Mouse (Mus musculus) forebrain, embryonic 14.5 days (tissue): ENCODE results near the gene Ppp5c. TPM values are rescaled to one million over a fixed set of nuclear protein-coding genes. Genes with fewer than 3 reads are reported as not detected.

Source experiments
- ATAC-seq: fragments of 200-750 bp; cut with Nextera tagmentation; 2 replicates; pipeline ENCODE4 v1.8.0; 2017; ENCODE audit warnings: mild to moderate bottlenecking, moderate library complexity
- DNase-seq: peaks from one replicate; pipeline ENCODE4 v3.0.0-alpha.2; 2015; ENCODE audit warnings: low spot score
- H3K27ac ChIP-seq: fragments of 300-500 bp; sonication (generic); 2 replicates; pipeline ENCODE4 v1.5.1; 2014; ENCODE audit warnings: low read depth, mild to moderate bottlenecking, control low read depth, low read length, moderate library complexity
- H3K27me3 ChIP-seq: fragments of 300-500 bp; sonication (generic); replicated peaks from 2 replicates; pipeline ENCODE4 v1.6.1; 2014; ENCODE audit warnings: low read length, control low read depth, mixed read lengths; ENCODE audit not compliant: control insufficient read depth, insufficient read depth
- H3K36me3 ChIP-seq: fragments of 300-500 bp; sonication (generic); 2 replicates; pipeline ENCODE4 v1.6.1; 2014; ENCODE audit warnings: low read length, control low read depth; ENCODE audit not compliant: control insufficient read depth, insufficient read depth
- H3K4me1 ChIP-seq: fragments of 300-500 bp; sonication (generic); 2 replicates; pipeline ENCODE4 v1.6.1; 2014; ENCODE audit warnings: antibody characterized with exemption, low read length, control low read depth; ENCODE audit not compliant: control insufficient read depth, insufficient read depth
- H3K4me2 ChIP-seq: fragments of 300-500 bp; sonication (generic); 2 replicates; pipeline ENCODE4 v1.6.1; 2014; ENCODE audit warnings: mild to moderate bottlenecking, control low read depth, low read length
- H3K4me3 ChIP-seq: fragments of 300-500 bp; sonication (generic); 2 replicates; pipeline ENCODE4 v1.5.1; 2014; ENCODE audit warnings: low read depth, low read length, control low read depth
- H3K9ac ChIP-seq: fragments of 300-500 bp; sonication (generic); 2 replicates; pipeline ENCODE4 v1.6.1; 2014; ENCODE audit warnings: mild to moderate bottlenecking, low read length, control low read depth, moderate library complexity
- H3K9me3 ChIP-seq: fragments of 300-500 bp; sonication (generic); replicated peaks from 2 replicates; pipeline ENCODE4 v1.6.1; 2016; ENCODE audit warnings: low read length, control low read depth, mixed read lengths; ENCODE audit not compliant: control insufficient read depth
- WGBS: fragments of 180-500 bp; shearing (Covaris S2); extraction: QIAGEN DNeasy Blood & Tissue Kit; methylation state at CpG from one replicate; pipeline ENCODE4 v1.1.7; 2014; 5-methylcytosine and 5-hydroxymethylcytosine counted together
- polyA plus RNA-seq: library from polyadenylated mRNA; unstranded; fragments of >200 nt; fragmentation: Nextera tagmentation; extraction: Ambion mirVana; gene quantifications from 2 replicates; pipeline ENCODE4 v1.2.1, GENCODE M21; 2014

The Ppp5c gene
- polyA plus RNA-seq, 1 experiment from 2014 or later = 112 TPM

DNA sequence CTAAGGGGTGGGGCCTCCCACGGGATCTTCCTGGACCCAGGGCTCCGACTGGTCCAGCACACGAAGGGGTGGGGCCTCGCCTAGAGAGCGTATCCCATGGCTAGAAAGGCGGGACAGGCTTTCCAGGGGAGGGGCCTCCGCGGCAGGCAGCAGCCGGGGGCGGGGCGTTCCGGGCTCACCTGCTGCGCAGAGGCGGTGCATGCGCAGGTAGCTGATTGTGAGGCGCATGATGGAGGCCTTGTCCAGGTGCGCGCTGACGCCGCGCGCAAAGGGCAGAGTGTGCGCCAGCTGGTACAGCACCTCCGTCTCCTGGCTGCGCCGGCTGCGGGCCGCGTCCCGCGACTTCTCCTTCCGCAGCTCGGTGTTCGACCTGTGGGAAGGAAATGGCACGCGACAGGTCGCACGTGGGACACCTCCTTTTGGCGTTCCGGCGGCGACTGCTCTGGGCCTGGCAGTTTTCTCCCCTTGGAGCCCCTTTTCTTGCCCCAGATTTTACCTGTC is 28.4 kb upstream of the Ppp5c start:
- H3K9me3 ChIP-seq = no peaks in the 10 kb centered on the region
- peak overlapping the region; percentile 80 for H3K27ac ChIP-seq
- peak; percentile 90 for DNase-seq
- H3K27me3 ChIP-seq = no peaks in the 10 kb centered on the region
- peaks cover 39% of the 10 kb centered on the region for H3K4me1 ChIP-seq
- no peaks in the 10 kb centered on the region for H3K36me3 ChIP-seq
- ATAC-seq = peak; percentile 80
- H3K4me3 ChIP-seq = peak overlapping the region; percentile 45
- H3K4me2 ChIP-seq = peak overlapping the region; percentile 87
- under 1% methylated on average over 32 of the region's 42 CpGs for WGBS
- peak overlapping the region; percentile 53; the same call in 1 of the 2 replicates for H3K9ac ChIP-seq

DNA sequence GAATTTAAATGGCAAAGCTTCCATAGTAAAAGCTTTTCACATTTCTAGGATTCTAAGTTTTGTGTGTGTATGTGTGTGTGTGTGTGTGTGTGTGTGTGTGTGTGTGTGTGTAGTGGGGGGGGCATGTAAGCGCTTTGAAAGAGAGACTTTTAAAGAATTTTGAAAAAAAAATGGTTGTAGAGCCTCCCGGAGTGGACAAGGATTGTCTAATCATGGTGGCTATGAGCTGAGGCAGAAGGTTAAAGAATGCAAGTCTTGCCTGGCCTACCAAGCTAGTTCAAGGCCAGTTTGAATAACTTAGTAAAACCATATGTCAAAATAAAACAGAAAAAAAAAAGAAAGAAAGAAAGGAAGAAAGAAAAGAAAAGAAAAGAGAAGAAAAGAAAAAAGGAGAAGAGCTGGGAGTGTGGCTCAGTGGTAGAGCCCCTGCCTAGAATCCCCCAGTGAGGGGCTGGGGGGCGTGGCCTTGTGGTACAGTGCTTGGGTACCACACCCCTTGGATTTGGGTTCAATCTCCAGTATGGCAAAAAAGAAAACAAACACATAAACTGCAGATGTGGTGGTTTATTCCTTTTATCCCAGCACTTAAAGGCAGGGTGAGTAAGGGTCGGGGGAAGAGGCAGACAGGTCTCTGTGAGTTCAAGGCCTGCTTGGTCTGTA is 27.7 kb upstream of the Ppp5c start:
- Histone ChIP-seq H3K27me3 (no peaks in the 10 kb centered on the region), H3K4me3 (peak overlapping the region; percentile 45), H3K36me3 (no peaks in the 10 kb centered on the region), H3K9me3 (no peaks in the 10 kb centered on the region), H3K9ac (no peak overlapping the region), H3K4me2 (peak overlapping the region; percentile 87), H3K4me1 (peaks cover 32% of the 10 kb centered on the region), H3K27ac (no peak overlapping the region)
- WGBS = 86% methylated on average over 4 of the region's 4 CpGs
- DNase-seq = no peak
- ATAC-seq = no peak

DNA sequence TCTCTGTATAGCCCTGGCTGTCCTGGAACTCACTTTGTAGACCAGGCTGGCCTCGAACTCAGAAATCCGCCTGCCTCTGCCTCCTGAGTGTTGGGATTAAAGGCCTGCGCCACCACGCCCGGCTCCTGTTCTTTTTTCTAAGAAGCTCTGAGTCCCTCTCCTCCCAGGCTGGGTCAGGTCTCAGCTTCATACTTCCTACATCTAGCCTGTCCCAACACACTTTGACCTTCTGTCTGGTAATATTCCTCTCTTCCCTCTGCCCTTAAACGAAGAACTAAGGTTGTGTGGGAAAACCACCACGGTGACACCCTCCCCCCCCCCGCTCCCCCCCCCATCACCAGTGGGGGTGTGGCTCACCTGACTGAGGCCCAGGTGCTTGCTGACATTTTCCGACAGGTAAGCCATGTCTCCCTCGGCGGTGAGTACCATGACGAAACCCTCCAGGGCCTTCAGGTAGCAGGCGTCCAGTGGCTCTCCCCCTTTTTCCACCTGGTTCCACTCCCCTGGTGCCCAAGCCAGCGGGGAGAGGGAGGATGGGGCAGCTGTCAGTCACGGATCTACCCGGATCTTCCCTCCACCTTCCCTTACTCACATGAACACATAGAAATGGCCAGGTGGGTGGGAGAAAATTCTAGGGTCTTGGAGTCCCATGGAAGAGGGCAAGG is 26.7 kb upstream of the Ppp5c start:
- WGBS = 92% methylated on average over 14 of the region's 16 CpGs
- H3K4me3 ChIP-seq = no peak overlapping the region
- H3K4me1 ChIP-seq = peaks cover 23% of the 10 kb centered on the region
- DNase-seq (no peak), ATAC-seq (no peak)
- H3K4me2 ChIP-seq = no peak overlapping the region
- H3K9ac ChIP-seq = no peak overlapping the region
- H3K36me3 ChIP-seq = no peaks in the 10 kb centered on the region
- H3K27me3 ChIP-seq = no peaks in the 10 kb centered on the region
- H3K9me3 ChIP-seq = no peaks in the 10 kb centered on the region
- no peak overlapping the region for H3K27ac ChIP-seq

DNA sequence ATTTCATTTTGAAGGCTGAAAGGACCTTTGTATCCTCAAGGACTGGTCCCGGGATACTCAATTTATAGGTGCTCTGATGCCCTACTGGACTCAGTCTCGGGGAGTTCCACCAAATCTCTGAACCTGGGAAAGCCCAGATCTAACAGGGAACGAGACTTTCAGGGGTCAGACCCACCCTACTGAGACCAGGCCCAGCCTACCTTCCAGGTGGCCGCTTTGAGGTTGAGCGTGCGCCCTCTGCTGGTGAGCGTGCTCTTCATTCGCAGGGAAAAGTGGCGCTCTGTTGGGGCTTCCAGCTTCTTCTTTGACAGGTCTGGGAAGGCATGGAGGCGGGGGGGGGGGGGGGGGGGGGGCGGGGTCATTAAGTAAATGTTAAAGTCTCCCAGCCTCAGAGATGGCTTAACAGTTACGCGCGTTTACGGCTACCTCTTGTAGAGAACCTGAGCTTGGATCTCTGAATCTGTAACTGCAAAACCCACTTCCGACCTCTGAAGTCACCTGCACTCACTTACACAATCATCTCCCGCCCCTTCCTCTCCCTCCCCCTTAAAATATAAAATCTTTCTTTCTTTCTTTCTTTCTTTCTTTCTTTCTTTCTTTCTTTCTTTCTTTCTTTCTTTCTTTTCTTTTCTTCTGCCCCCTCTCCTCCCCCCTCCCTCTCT is 23.3 kb upstream of the Ppp5c start:
- no peaks in the 10 kb centered on the region for H3K9me3 ChIP-seq
- H3K27me3 ChIP-seq = no peaks in the 10 kb centered on the region
- ATAC-seq (0 out of 2 replicates have a peak, but pooled peaks have one; percentile 17), DNase-seq (peak; percentile 75)
- H3K9ac ChIP-seq = no peak overlapping the region
- WGBS = 10% methylated on average over 15 of the region's 17 CpGs
- H3K4me1 ChIP-seq = no peaks in the 10 kb centered on the region
- H3K27ac ChIP-seq = no peak overlapping the region
- no peak overlapping the region for H3K4me3 ChIP-seq
- 0 out of 2 replicates have a peak, but pooled peaks cover 3% of the 10 kb centered on the region for H3K36me3 ChIP-seq
- H3K4me2 ChIP-seq = no peak overlapping the region

DNA sequence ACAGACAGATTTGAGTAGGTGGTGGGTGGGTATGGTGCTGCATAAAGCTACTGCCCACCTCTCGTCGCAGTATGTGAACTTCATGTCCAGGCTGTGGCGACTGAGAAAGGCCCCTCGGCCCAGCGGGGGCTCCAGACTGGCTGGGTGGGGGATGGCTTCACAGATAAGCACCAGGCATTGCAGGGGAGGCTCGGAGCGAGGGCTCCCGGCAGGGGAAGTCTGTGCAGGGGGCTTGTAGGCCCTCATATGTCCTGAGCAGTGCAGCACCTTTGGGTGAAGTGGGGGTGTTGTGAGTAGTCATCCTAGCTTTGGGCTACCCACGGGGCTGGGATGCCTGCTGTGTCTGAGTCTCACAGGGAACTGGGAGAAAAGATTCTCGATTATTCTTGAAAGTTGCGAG is 22.8 kb upstream of the Ppp5c start:
- Histone ChIP-seq H3K9ac (no peak overlapping the region), H3K27ac (no peak overlapping the region), H3K27me3 (no peaks in the 10 kb centered on the region), H3K4me1 (no peaks in the 10 kb centered on the region), H3K4me3 (no peak overlapping the region), H3K36me3 (0 out of 2 replicates have a peak, but pooled peaks cover 3% of the 10 kb centered on the region), H3K4me2 (no peak overlapping the region), H3K9me3 (no peaks in the 10 kb centered on the region)
- 72% methylated on average over 11 of the region's 11 CpGs for WGBS
- ATAC-seq (no peak), DNase-seq (no peak)

DNA sequence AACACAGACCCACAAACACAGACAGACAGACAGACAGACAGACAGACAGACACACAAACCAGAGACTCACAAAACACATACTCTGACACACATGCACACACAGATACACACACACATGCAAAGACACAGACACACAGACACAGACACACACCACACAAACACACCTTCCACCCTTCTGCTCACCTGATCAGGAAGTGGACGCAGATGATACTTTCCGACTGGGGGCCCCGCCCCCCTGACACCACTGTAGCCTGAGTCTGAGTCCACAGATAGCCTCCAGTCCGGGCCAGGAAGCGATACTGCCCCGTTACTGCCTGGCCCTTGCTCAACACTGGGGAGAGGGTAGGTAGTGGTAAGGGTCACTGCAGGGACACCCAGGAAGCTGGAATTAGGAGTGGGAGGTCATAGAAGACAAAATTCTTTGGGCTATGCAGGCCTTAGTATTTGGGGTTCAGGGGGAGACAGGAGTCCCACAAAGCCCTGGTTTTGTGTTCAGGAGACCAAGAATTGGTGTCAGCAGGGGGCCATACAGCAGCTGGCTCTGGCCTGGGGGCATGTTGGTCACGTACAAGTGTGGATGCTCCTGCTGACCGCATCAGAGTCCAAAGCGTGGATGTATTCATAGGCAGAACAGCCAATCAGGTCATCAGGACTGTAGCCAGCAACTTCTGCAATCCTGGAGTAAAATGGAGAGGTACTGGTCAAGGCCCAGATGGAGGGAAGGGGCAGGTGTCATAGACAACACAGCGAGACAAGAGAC is 20.9 kb upstream of the Ppp5c start:
- no peak overlapping the region for H3K27ac ChIP-seq
- WGBS = 88% methylated on average over 10 of the region's 10 CpGs
- 0 out of 2 replicates have a peak, but pooled peaks cover 3% of the 10 kb centered on the region for H3K36me3 ChIP-seq
- no peaks in the 10 kb centered on the region for H3K4me1 ChIP-seq
- H3K9ac ChIP-seq = no peak overlapping the region
- H3K27me3 ChIP-seq = no peaks in the 10 kb centered on the region
- H3K4me2 ChIP-seq = no peak overlapping the region
- no peak overlapping the region for H3K4me3 ChIP-seq
- ATAC-seq (no peak), DNase-seq (no peak)
- no peaks in the 10 kb centered on the region for H3K9me3 ChIP-seq

DNA sequence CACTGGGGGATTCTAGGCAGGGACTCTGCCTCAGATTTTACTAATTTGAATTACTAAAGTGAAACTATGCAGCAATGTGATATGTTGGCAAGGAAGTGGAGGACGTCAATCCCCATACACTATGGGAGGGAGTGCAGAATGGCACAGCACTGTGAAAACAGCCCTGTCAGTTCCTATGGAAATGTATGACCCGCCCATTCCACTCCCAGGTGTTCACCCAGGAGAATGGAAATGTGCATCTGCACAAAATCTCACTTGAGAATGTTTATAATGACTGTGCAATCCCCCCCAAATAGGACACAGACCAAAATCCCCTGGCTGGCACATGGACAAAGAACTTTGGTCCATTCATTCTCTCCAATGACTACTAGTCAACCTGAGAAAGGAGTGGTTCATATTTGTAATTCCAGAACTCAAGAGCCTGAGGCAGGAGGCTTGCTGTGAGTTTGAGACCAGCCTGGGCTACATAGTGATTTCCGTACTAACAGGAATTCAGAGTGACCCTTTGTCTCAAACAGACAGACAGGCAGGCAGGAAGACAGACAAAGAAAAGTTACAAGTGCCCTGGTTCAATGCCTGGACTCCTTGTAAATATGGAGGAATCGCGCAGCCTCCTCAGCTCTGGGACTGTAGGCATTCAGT is 19.4 kb upstream of the Ppp5c start:
- no peak overlapping the region for H3K4me3 ChIP-seq
- no peak for DNase-seq
- no peak overlapping the region for H3K27ac ChIP-seq
- no peak overlapping the region for H3K4me2 ChIP-seq
- H3K4me1 ChIP-seq = no peaks in the 10 kb centered on the region
- H3K36me3 ChIP-seq = 0 out of 2 replicates have a peak, but pooled peaks cover 3% of the 10 kb centered on the region
- no peak for ATAC-seq
- H3K9me3 ChIP-seq = no peaks in the 10 kb centered on the region
- H3K27me3 ChIP-seq = no peaks in the 10 kb centered on the region
- 86% methylated on average over 5 of the region's 5 CpGs for WGBS
- no peak overlapping the region for H3K9ac ChIP-seq

DNA sequence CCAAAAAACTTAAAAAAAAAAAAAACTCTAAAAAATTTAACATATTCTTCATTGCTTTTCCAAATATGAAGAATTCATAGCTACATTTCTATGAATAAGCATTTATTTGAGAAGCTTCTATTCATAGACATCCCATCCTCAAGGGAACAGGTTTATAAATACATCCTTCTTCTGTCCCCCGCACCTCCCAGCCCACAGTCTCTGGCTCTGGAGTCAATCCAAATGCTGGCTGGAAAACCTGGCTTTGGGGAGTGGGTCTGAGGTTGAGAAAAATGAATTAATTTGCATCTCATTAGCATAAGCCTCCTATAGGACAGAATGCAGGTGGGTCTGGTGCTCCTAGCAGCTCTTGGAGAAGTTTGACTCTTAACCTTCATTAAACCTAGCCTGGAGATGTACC is 18.0 kb upstream of the Ppp5c start:
- no peaks in the 10 kb centered on the region for H3K27me3 ChIP-seq
- no peak overlapping the region for H3K27ac ChIP-seq
- no peak for ATAC-seq
- no peak for DNase-seq
- H3K4me2 ChIP-seq = no peak overlapping the region
- WGBS = 24% methylated on average over 1 of the region's 1 CpGs
- no peaks in the 10 kb centered on the region for H3K4me1 ChIP-seq
- no peak overlapping the region for H3K4me3 ChIP-seq
- H3K9ac ChIP-seq = no peak overlapping the region
- H3K9me3 ChIP-seq = no peaks in the 10 kb centered on the region
- H3K36me3 ChIP-seq = 0 out of 2 replicates have a peak, but pooled peaks cover 3% of the 10 kb centered on the region
